Mouse (Mus musculus) megakaryocyte, embryonic 14.5 days (primary cell): ENCODE data around the gene Cchcr1. TPM values are rescaled to one million over a fixed set of nuclear protein-coding genes. Genes with fewer than 3 reads are reported as not detected.
A peak's percentile ranks its signal among the peaks of the same experiment; 100 is the strongest.

Experiments used
- H3K27me3 ChIP-seq: replicated peaks from 2 replicates; pipeline ENCODE3; 2012; ENCODE audit warnings: inconsistent platforms
- H3K36me3 ChIP-seq: replicated peaks from 2 replicates; pipeline ENCODE3; 2012; ENCODE audit warnings: low read length, inconsistent platforms, mixed read lengths
- H3K4me1 ChIP-seq: 2 replicates; pipeline ENCODE4 v1.6.1; 2012; ENCODE audit warnings: inconsistent platforms
- H3K4me3 ChIP-seq: replicated peaks from 2 replicates; pipeline ENCODE3; 2012; ENCODE audit warnings: moderate library complexity, mild to moderate bottlenecking, inconsistent platforms
- H3K9me3 ChIP-seq: 2 replicates; pipeline ENCODE4 v1.6.1; 2012; ENCODE audit warnings: inconsistent platforms
- FLI1 ChIP-seq: IDR thresholded peaks from 2 replicates; pipeline ENCODE4 v1.6.1; 2012; ENCODE audit warnings: low read length, inconsistent platforms, mixed read lengths
- GATA1 ChIP-seq: IDR thresholded peaks from 3 replicates; pipeline ENCODE4 v1.6.1; 2012; ENCODE audit warnings: mixed read lengths, low read length, inconsistent platforms, borderline replicate concordance
- polyA plus RNA-seq: library from polyadenylated mRNA; stranded (reverse); fragments of >175 nt; gene quantifications from 2 replicates; pipeline ENCODE4 v1.2.3, GENCODE M21; 2012; ENCODE audit warnings: low replicate concordance; ENCODE audit not compliant: insufficient read depth

The Cchcr1 gene
- polyA plus RNA-seq, 1 experiment = 10.5 TPM

DNA sequence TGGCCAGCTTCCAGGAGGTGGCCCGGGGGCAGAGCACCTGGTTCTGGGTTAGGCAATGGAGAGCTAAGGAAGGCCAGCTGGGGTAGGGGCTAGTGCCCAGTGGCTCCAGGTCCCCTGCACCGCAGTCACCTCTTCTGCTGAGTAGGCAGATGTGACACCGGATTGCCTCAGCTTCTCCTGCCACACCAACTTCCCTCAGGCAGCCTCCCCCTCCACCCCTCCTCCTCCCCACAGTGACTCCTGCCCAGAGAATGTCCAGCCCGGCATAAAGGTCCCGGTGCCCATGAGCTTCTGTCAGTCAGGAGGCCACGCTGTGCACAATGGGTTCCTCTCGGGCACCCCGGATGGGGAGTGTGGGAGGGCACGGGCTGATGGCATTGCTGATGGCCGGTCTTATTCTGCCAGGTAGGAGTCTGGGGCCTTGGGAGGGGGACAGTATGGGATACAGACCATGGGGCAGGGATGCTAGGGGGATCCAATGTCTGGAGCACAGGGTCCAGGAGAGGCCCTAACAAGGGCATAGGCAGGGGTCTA, 35.0 kb downstream of the Cchcr1 start, which contains the start of gene Cdsn:
Gene Cdsn, plus strand, starts transcription at position 248 of the 534 bp plus-strand sequence.
- H3K27me3 ChIP-seq = peaks cover 67% of the 10 kb centered on the region
- peaks cover 30% of the 10 kb centered on the region for H3K9me3 ChIP-seq
- no peak within 1 kb of the TSS for H3K4me3 ChIP-seq
- H3K4me1 ChIP-seq = peaks cover 7% of the 10 kb centered on the region
- no peaks in the 10 kb centered on the region for H3K36me3 ChIP-seq
- TF ChIP-seq FLI1 (no peak), GATA1 (no peak)

DNA sequence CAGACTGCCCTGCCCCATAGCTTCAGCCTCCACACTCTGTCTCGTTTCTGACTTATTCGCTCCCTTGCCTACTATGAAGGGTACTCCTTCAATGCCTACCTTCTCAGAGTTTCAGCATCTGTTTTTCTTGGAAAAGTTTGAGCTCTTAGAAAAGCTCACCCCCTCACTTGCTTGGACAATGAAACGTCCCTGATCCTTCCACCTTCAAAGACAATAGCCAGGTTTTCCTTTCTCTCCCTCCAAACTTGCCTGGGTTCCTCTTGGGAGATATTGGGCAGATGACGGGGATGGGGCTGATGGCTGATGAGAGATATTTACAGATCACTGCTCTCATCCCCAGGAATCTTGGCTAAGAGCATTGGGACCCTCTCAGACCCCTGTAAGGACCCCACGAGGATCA, 37.4 kb downstream of the Cchcr1 start:
- H3K9me3 ChIP-seq = peaks cover 30% of the 10 kb centered on the region
- H3K36me3 ChIP-seq = no peaks in the 10 kb centered on the region
- H3K4me3 ChIP-seq = no peak overlapping the region
- H3K27me3 ChIP-seq = peaks cover 56% of the 10 kb centered on the region
- no peak for TF ChIP-seq GATA1
- no peak for TF ChIP-seq FLI1
- H3K4me1 ChIP-seq = peaks cover 5% of the 10 kb centered on the region

DNA sequence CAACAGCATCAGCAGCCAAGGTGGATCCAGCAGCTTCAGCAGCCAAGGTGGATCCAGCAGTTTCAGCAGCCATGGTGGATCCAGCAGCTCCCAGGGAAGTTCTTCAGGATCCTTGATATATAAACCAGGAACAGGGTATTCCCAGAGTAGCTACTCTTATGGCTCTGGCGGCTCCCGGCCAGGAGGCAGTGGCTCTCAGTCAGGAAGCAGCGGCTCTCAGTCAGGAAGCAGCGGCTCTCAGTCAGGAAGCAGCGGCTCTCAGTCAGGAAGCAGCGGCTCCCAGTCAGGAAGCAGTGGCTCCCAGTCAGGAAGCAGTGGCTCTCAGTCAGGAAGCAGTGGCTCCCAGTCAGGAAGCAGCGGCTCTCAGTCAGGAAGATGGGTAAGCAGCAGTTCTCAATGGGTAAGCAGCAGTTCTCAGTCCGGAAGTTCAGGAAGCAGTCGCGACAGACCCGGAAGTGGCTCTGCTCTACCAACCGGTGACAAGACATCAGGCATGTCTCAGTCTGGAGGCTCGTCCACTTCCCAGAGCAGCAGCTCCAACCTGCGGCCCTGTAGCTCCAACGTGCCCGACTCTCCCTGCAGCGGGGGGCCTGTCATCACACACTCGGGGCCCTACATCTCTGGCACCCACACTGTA, 38.0 kb downstream of the Cchcr1 start:
- no peaks in the 10 kb centered on the region for H3K36me3 ChIP-seq
- H3K27me3 ChIP-seq = peaks cover 55% of the 10 kb centered on the region
- TF ChIP-seq FLI1 (no peak), GATA1 (no peak)
- H3K4me3 ChIP-seq = no peak overlapping the region
- H3K9me3 ChIP-seq = peaks cover 30% of the 10 kb centered on the region
- H3K4me1 ChIP-seq = no peaks in the 10 kb centered on the region; the same call in 1 of the 2 replicates

DNA sequence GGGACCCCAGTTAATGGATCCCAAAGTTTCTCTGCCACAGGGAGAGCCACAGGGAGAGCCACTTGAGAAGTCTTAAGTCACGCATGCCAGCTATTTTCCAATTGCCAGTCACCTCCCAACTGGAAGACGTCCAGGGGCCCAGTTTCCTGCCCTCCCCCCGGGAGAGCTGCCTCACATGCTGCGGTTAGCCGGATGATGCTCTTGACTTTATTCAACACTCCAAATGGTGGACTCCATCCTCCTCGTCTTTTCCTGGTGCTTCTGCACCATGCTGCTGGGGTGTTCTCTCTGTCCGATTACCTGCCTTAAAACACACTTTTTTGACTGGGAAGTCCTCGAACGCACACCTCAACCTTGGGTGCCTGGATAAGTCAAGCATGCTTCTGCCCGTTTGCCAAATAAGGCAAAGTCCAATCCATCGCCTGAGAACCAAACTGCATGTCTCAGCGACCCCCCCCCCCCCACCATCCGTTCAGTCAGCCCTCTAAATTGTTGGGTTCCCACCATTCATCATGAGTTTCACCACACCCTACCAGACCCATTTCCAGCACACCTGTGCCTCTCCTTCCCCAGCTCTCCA, 39.4 kb downstream of the Cchcr1 start:
- Histone ChIP-seq H3K27me3 (peaks cover 53% of the 10 kb centered on the region), H3K4me3 (no peak overlapping the region), H3K9me3 (peaks cover 30% of the 10 kb centered on the region), H3K36me3 (no peaks in the 10 kb centered on the region), H3K4me1 (no peaks in the 10 kb centered on the region; the same call in 1 of the 2 replicates)
- no peak for TF ChIP-seq GATA1
- no peak for TF ChIP-seq FLI1

DNA sequence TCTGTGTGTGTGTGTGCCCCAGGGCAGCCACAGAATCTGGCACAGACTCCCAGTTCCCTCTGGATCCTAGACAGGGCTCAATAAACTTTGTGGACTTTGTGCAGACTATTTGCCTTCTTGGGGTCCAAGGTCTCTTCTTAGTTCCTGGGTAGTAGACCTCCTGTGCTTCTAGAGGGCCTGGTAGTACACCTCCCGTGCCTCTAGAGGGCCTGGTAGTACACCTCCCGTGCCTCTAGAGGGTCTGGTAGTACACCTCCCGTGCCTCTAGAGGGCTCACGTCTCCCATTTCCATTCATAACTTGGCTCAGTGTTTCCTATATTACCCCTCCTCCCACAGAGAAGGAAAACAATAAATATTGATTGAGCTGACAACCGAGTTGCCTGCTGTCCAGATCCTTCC, 39.9 kb downstream of the Cchcr1 start:
- no peaks in the 10 kb centered on the region for H3K36me3 ChIP-seq
- H3K27me3 ChIP-seq = peaks cover 50% of the 10 kb centered on the region
- no peaks in the 10 kb centered on the region; the same call in 1 of the 2 replicates for H3K4me1 ChIP-seq
- H3K4me3 ChIP-seq = no peak overlapping the region
- TF ChIP-seq FLI1 (no peak), GATA1 (no peak)
- H3K9me3 ChIP-seq = peaks cover 30% of the 10 kb centered on the region

DNA sequence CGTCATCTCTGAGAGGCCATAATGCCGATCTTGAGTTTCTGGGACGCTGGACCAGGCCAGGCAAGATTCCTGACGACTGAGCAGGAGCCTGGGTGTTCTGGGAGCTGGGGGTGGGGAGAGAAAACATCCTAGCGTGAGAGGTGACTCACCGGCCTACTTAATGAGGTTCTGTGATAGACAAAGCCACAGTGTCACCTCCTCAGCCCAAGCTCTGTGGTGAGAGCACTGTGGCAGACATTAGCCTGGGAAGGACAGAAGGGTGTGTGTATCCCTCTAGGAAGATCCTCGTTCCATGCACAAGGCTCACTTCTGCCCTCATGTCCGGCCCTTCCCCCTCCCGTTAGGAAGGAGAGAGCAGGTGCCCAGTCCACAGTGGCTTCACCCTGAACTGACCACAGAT, 40.5 kb downstream of the Cchcr1 start:
- H3K36me3 ChIP-seq = no peaks in the 10 kb centered on the region

DNA sequence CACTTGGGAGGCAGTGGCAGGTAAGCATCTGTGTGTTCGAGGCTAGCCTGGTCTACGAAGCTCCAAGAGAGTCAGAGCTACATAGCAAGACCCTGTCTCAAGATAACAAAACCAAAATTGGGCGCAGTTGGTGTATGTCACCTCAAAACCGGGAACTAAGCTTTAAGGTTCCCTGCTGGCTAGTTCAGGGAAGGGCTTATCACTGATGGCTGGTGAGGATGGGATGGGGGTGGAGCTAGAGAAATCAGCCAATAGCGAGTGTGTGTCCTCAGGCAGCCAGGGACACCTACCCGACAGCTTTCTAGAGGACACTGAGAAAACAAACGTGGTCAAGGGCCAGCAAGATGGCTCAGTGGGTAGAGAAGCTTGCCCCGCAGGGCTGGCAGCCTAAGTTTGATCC, 41.3 kb downstream of the Cchcr1 start:
- H3K9me3 ChIP-seq = peaks cover 30% of the 10 kb centered on the region
- TF ChIP-seq FLI1 (no peak), GATA1 (no peak)
- no peaks in the 10 kb centered on the region; the same call in 1 of the 2 replicates for H3K4me1 ChIP-seq
- H3K27me3 ChIP-seq = peaks cover 45% of the 10 kb centered on the region
- H3K4me3 ChIP-seq = no peak overlapping the region
- H3K36me3 ChIP-seq = no peaks in the 10 kb centered on the region

More for the DNA sequence above, 40.5 kb downstream of the Cchcr1 start:
- peaks cover 46% of the 10 kb centered on the region for H3K27me3 ChIP-seq
- no peaks in the 10 kb centered on the region; the same call in 1 of the 2 replicates for H3K4me1 ChIP-seq
- H3K4me3 ChIP-seq = no peak overlapping the region
- H3K9me3 ChIP-seq = peaks cover 30% of the 10 kb centered on the region
- no peak for TF ChIP-seq FLI1
- no peak for TF ChIP-seq GATA1

DNA sequence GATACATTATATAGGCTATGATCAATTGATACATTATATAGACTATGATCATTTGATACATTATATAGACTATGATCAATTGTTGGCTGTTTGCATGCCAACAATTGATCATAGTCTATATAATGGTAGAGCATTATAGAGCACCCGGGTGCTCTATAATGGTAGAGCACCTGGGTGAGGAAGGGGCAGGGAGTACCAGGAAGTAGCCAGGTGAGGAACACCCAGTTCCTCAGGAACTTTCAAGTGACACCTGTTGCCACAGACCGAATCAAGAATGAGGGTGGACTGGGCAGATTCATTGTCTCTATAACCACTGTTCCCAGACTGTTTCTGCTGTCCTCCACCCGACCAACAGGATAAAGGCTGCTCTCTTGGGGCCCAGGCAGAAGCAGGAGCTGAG, 50.2 kb downstream of the Cchcr1 start, which contains the start of gene 2300002M23Rik:
Gene 2300002M23Rik, plus strand, starts transcription at position 301 of the 400 bp plus-strand sequence.
- no peak for TF ChIP-seq FLI1
- peaks cover 10% of the 10 kb centered on the region for H3K9me3 ChIP-seq

DNA sequence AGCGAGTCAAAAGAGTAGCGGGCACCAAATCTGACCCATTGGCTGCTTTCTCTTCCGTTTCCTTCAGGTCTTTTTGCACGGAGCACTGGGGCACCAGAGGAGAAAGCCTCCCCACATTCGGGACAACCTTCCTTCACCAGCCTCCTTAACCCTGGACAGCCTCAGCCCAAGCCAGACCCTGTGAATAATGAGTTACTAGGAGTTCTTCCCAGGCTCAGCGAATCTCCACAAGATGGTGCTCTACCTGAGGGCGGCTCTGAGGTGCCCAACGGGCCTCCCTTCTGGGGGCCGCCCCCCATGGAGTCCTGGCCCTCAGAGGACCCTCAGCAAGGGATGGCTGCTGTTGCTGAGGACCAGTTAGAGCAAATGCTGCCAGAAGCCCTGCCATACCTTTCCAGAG, 50.9 kb downstream of the Cchcr1 start:
- H3K4me1 ChIP-seq = peaks cover 14% of the 10 kb centered on the region
- no peak for TF ChIP-seq GATA1
- TF ChIP-seq FLI1 = no peak

More for the DNA sequence above, 50.2 kb downstream of the Cchcr1 start, which contains the start of gene 2300002M23Rik:
- H3K4me1 ChIP-seq = peaks cover 14% of the 10 kb centered on the region
- no peaks in the 10 kb centered on the region for H3K36me3 ChIP-seq
- no peak within 1 kb of the TSS for H3K4me3 ChIP-seq
- peaks cover 55% of the 10 kb centered on the region for H3K27me3 ChIP-seq

DNA sequence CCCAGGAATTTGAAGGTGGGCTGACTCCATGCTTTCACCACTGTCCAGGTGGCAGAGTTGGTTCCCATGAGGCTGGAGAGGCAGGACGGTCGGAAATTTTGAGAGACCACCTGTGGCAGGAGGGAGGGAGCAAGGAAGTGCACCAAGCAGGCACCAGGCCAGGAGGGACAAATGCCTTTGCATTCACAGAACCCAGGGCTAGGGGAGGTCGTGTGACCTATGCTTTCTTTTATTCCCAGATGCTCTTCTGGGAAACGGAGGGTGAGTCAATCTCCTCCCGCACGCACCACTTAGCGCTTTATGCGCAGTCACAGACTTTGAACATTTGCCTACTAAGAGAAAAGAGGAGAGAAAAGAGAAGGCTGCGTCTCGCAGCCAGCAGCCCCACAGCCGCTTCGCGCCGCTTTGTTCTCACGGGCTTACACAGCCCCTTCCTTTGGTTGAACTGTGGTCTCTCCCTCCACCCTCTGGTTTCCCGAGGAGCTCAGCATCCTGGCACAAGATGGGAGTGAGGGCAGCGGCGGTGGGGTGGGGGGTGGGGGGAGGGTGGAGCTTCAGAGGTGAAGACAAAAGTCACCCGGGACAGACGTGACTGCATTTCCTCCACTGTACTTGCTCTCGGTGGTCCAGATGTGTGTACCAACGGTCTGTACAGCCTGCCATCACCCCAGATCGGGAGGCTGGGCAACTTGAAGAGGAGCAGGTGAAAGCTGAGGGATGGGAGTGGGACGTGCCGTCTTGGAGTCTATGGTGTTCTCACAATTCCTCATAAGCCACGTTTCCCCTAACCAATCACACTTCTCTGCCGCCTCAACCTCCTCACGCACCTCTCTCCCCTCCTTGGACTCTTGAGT, 52.4 kb downstream of the Cchcr1 start:
- peak overlapping the region; percentile 83 for H3K4me3 ChIP-seq
- H3K9me3 ChIP-seq = peaks cover 17% of the 10 kb centered on the region
- H3K36me3 ChIP-seq = no peaks in the 10 kb centered on the region
- TF ChIP-seq GATA1 = no peak
- no peak for TF ChIP-seq FLI1
- peaks cover 59% of the 10 kb centered on the region for H3K27me3 ChIP-seq
- peaks cover 14% of the 10 kb centered on the region for H3K4me1 ChIP-seq

More for the DNA sequence above, 50.9 kb downstream of the Cchcr1 start:
- Histone ChIP-seq H3K27me3 (peaks cover 51% of the 10 kb centered on the region), H3K36me3 (no peaks in the 10 kb centered on the region), H3K4me3 (no peak overlapping the region), H3K9me3 (peaks cover 11% of the 10 kb centered on the region)
